Mouse (Mus musculus) neutrophil, adult 5-6 weeks (primary cell): ENCODE measurements around the gene Atxn1. TPM values are rescaled to one million over a fixed set of nuclear protein-coding genes. Genes with fewer than 3 reads are reported as not detected.

ENCODE experiments used
- ATAC-seq: fragments of 151-379, 151-347 bp; 2 replicates; pipeline ENCODE4 v1.8.0; 2017; ENCODE audit warnings: mild to moderate bottlenecking, moderate TSS enrichment; ENCODE audit not compliant: insufficient number of reproducible peaks, poor library complexity, low FRiP score, severe bottlenecking; ENCODE audit errors: extremely low read depth
- total RNA-seq: library from RNA; stranded (forward); fragments of 200-1000 nt; gene quantifications from 2 replicates; pipeline ENCODE4 v1.2.3, GENCODE M21; 2017

Gene Atxn1
- total RNA-seq, 1 experiment from 2014 or later: 22.9 TPM

- no peak for ATAC-seq
These were observed 89.0 kb downstream of the Atxn1 start for GRCm38 (mm10) chr13:45875686-45876367.

GRCm38 (mm10) chr13:45874196-45874595 lies 90.6 kb downstream of the Atxn1 start:
- ATAC-seq: no peak

- no peak for ATAC-seq
These were observed 91.8 kb downstream of the Atxn1 start for GRCm38 (mm10) chr13:45872966-45873365.

- ATAC-seq: peak; percentile 25; the same call in 1 of the 2 replicates
These were observed 92.6 kb downstream of the Atxn1 start for GRCm38 (mm10) chr13:45872041-45872746.

- ATAC-seq: no peak
These were observed 93.3 kb downstream of the Atxn1 start for GRCm38 (mm10) chr13:45871554-45871953.

GRCm38 (mm10) chr13:45868886-45869285 lies 95.9 kb downstream of the Atxn1 start:
- no peak for ATAC-seq

GRCm38 (mm10) chr13:45867273-45867672 lies 97.5 kb downstream of the Atxn1 start:
- no peak for ATAC-seq

- ATAC-seq: no peak
These were observed 98.1 kb downstream of the Atxn1 start for GRCm38 (mm10) chr13:45866615-45867245.

GRCm38 (mm10) chr13:45865620-45866019 lies 99.2 kb downstream of the Atxn1 start:
- no peak for ATAC-seq

- ATAC-seq: no peak
These were observed 101.0 kb downstream of the Atxn1 start for GRCm38 (mm10) chr13:45863779-45864178.

GRCm38 (mm10) chr13:45861885-45862605 lies 102.8 kb downstream of the Atxn1 start:
- no peak for ATAC-seq

- no peak for ATAC-seq
These were observed 103.7 kb downstream of the Atxn1 start for GRCm38 (mm10) chr13:45861098-45861580.

- ATAC-seq: no peak
These were observed 105.6 kb downstream of the Atxn1 start for GRCm38 (mm10) chr13:45859081-45859709.

GRCm38 (mm10) chr13:45857416-45857815 lies 107.4 kb downstream of the Atxn1 start:
- no peak for ATAC-seq

GRCm38 (mm10) chr13:45854531-45854930 lies 110.3 kb downstream of the Atxn1 start:
- no peak for ATAC-seq

- no peak for ATAC-seq
These were observed 111.1 kb downstream of the Atxn1 start for GRCm38 (mm10) chr13:45853691-45854090.

GRCm38 (mm10) chr13:45852288-45852687 lies 112.5 kb downstream of the Atxn1 start:
- no peak for ATAC-seq

- no peak for ATAC-seq
These were observed 113.1 kb downstream of the Atxn1 start for GRCm38 (mm10) chr13:45851746-45852145.

- ATAC-seq: no peak
These were observed 113.7 kb downstream of the Atxn1 start for GRCm38 (mm10) chr13:45851156-45851555.
